Mouse (Mus musculus) brown adipose tissue, adult 24 weeks (tissue): ENCODE data around the gene Vwa3a. TPM values are rescaled to one million over a fixed set of nuclear protein-coding genes. Genes with fewer than 3 reads are reported as not detected.
A peak's percentile ranks its signal among the peaks of the same experiment; 100 is the strongest.

ENCODE experiments used
- H3K27ac ChIP-seq: fragments of 200-500 bp; replicated peaks from 2 replicates; pipeline ENCODE4 v1.5.1; 2012; ENCODE audit warnings: low read depth, mild to moderate bottlenecking, low read length
- H3K4me1 ChIP-seq: fragments of 200-500 bp; 2 replicates; pipeline ENCODE4 v1.6.1; 2012; ENCODE audit warnings: low read length, mixed read lengths; ENCODE audit not compliant: control insufficient read depth, insufficient read depth, insufficient read length
- H3K4me3 ChIP-seq: fragments of 200-500 bp; 2 replicates; pipeline ENCODE4 v1.5.1; 2012; ENCODE audit warnings: low read depth, mild to moderate bottlenecking, low read length, moderate library complexity; ENCODE audit not compliant: insufficient read depth
- polyA plus RNA-seq: library from polyadenylated mRNA; stranded (reverse); fragments of >200 nt; gene quantifications from 2 replicates; pipeline ENCODE4 v1.2.4, GENCODE M21; 2012; ENCODE audit not compliant: missing spikeins, insufficient read depth, insufficient read length

Gene Vwa3a
- polyA plus RNA-seq, 1 experiment, result 1.7 TPM

DNA sequence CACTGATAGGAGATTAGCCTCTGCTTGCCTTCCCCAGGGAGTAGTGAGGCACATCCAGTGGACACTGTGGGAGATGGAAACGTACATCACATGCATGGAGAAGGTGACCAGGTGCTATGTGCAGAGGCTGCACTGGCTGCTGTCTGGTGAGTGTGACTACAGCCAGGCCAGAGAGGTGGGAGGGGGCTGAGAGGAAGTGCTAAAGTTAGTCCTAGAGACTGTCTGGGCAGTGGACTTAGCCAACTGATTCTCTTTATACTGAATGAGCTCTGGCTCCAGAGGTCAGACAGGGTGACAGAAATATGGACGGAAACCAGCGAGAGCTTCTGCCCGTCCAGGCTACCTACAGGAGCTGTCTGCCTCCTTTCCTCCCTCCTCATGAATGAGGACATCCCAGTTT, 56.4 kb downstream of the Vwa3a start:
- Histone ChIP-seq H3K4me3 (no peak overlapping the region), H3K4me1 (no peaks in the 10 kb centered on the region), H3K27ac (no peak overlapping the region)

DNA sequence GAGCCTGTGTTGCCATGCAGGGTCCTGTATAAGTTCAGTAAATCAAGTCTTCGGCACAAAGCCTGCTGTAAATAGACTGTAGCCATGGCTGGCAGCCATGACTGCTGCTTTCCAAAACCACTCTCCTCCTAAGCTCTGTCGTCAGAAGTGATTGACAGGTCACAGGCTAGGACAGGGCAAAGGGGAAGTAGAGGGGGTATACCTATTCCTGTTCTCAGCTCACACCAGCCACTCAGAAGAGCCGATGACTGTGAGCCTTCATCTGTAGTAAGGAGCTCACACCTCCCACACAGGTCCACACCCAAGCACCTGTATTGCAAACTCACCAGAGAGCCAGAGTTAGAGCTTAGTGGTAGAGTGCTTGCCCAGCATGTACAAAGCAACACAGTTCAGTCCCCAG, 57.3 kb downstream of the Vwa3a start:
- Histone ChIP-seq H3K27ac (no peak overlapping the region), H3K4me3 (no peak overlapping the region), H3K4me1 (no peaks in the 10 kb centered on the region)

DNA sequence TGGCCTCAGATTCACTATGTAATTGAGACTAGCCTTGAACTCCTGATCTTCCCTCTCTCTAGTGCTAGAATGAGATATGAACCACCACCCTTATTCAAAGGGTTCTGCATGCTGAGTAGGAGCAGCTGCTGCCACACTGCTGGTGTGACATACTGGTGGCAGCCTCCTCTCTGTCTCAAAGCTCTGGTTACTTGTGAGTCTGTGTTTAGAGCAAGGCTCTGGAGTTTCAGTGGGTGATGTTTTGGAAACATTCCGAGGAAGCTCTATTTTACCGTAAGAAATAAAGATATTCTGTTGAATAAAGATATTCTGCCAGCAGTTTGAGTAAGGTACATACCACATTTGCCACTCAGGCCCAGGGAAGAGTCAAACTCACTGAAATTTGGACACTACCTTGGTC, 64.2 kb downstream of the Vwa3a start:
- no peaks in the 10 kb centered on the region for H3K4me1 ChIP-seq
- H3K27ac ChIP-seq, result no peak overlapping the region

DNA sequence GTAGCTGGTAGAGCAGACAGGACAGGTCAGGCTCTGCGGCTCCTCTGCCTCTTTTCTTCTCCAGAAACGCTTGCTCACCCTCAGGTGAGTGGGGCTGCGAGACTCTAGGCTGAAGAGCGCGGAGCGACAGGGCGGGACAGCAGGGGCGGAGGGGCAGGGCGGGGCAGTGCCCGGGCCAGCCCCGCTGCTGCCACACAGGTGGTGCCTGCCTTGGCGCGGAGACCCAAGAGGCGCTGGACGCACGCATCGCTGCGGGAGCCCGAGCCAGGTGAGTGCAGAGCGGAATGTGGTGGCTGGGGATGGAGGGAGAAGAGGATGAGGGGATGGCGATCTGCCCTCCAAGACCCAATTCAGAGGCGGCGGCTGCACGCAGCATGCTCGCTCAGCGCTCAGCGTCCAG, 70.6 kb downstream of the Vwa3a start:
- H3K4me3 ChIP-seq, result no peak overlapping the region
- H3K4me1 ChIP-seq, result no peaks in the 10 kb centered on the region
- no peak overlapping the region for H3K27ac ChIP-seq

More for the DNA sequence above, 64.2 kb downstream of the Vwa3a start:
- H3K4me3 ChIP-seq, result no peak overlapping the region

DNA sequence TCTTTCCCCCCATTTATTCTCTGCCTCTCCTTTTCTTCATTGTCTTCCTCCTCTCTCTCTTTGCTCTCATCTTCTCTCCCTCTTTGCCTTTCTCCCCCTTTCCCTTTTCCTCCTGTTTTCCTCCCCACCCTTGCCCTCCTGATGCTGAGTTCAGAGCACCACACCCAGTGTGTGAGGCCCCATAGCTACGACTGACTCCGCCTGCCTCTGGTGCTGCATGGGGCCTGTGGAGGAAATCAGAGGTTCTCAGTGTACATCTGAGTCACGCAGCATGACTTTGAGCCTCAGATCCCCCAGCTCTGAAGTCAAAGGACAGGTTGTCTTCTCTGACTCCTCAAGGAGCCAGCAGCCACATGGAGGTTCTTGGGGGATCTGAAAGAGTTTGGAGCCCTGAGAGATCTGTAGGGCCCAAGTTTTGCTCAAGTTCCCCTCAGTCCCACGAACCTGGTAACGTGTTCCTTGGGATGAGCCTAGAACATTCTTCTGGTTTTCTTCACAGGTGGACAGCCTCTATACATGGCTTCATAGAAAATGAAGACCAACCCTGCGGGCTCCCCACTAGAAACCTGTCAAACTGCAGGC, 72.8 kb downstream of the Vwa3a start, which contains the start of gene Gm5737:
TSS of gene Gm5737 (plus strand) at position 532 of the 582 bp plus-strand sequence.
- Histone ChIP-seq H3K4me3 (no peak within 1 kb of the TSS), H3K4me1 (no peaks in the 10 kb centered on the region), H3K27ac (no peak within 1 kb of the TSS)

DNA sequence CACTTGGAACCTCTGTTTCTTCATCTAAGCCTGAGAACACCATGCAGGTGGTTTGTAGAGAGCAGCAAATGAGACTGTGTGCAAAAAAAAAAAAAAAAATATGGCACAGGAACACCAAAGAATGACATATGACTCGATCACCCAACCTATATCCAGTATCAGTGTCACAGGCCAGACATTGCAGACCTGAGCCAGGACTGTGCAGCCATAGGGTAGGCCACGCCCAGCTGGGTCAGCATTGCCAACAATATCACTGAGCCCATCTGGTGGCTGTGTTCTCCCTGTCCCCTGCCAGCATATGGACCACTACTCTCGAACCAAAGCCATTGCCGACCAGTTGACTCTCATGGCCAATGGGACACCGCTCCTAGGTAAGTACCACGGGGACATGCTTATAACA, 78.4 kb downstream of the Vwa3a start:
- H3K27ac ChIP-seq, result no peak overlapping the region
- H3K4me1 ChIP-seq, result no peaks in the 10 kb centered on the region; the same call in 1 of the 2 replicates
- H3K4me3 ChIP-seq, result no peak overlapping the region

DNA sequence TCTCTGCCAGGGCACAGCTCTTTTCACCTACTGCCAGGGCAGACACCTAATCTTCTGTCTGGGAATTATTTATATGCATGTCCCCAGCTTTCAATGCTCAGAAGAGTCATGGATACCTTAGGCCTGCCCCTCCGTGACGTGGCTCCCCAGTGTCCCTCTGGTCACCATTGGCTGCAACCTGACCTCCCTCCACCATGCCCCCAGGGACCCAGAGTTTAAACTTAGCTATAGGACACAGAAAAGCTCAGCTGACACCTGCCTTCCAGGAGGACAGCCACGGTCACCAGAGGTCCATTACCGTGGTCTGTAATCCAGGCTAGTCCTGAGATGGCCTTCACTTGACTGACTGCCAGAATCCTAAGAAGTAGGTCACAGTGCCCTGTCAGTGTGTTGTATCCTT, 80.3 kb downstream of the Vwa3a start:
- Histone ChIP-seq H3K27ac (peak overlapping the region; percentile 14; the same call in 1 of the 2 replicates), H3K4me1 (no peaks in the 10 kb centered on the region; the same call in 1 of the 2 replicates), H3K4me3 (no peak overlapping the region)

DNA sequence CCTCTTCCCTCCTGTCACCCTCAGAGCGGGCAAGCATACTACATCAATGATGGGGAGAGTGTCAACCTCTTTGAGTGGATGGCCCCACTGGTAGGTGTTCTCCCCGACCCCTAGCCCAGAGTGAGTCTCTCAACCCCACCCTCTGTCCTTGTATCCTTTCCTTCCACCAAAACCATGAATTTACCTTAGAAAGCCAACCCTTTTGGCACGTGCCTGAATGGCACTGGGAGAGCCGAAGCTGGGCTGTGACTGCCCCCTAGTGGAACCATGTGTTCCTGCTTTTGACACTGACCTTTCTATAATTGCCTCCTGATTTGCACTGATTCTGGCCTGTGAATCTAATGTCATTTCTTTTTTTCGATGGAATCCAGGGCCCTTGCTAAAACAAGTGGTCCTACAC, 84.1 kb downstream of the Vwa3a start:
- Histone ChIP-seq H3K27ac (no peak overlapping the region), H3K4me3 (no peak overlapping the region), H3K4me1 (no peaks in the 10 kb centered on the region; the same call in 1 of the 2 replicates)

DNA sequence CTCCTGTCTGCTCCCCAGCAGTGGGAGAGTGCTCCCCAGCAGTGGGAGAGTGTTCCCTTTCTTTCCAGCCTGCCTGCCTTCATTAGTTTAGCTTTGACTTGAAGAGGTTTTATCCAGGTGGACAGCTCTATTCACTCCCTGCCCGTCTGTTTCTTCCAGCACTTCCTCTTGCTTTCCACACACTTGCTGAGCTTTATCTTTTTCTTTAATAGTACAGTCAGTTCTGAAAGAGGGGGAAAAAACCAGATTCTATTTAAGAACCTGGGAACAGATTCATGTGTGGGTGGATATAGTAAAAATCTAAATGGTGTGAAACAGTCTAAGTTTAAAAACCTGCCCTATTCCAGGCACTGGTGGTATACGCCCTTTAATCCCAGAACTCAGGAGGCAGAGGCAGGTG, 86.0 kb downstream of the Vwa3a start:
- Histone ChIP-seq H3K4me3 (no peak overlapping the region), H3K4me1 (peaks cover 5% of the 10 kb centered on the region; the same call in 1 of the 2 replicates)

DNA sequence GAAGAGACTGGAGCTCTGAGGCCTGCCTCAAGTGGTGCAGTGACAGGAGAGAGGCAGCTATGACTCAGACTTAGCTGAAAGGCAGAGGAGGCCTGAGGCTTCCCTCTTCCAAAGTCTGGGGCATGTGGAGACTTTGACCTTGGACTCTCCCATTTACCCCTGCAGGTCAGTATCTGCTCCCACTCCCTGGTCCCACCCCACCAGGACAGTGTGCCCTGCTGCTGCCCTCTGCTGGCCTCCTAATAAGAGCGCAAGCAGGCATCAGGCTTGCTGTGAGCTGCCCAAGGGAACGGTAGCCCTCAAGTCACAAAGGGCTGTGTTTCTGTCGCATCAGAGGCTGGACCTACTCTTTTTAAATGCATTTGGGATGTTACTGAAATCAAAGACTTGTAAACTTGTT, 87.3 kb downstream of the Vwa3a start:
- Histone ChIP-seq H3K4me1 (peaks cover 6% of the 10 kb centered on the region; the same call in 1 of the 2 replicates), H3K4me3 (no peak overlapping the region), H3K27ac (no peak overlapping the region)

More for the DNA sequence above, 86.0 kb downstream of the Vwa3a start:
- H3K27ac ChIP-seq, result no peak overlapping the region

DNA sequence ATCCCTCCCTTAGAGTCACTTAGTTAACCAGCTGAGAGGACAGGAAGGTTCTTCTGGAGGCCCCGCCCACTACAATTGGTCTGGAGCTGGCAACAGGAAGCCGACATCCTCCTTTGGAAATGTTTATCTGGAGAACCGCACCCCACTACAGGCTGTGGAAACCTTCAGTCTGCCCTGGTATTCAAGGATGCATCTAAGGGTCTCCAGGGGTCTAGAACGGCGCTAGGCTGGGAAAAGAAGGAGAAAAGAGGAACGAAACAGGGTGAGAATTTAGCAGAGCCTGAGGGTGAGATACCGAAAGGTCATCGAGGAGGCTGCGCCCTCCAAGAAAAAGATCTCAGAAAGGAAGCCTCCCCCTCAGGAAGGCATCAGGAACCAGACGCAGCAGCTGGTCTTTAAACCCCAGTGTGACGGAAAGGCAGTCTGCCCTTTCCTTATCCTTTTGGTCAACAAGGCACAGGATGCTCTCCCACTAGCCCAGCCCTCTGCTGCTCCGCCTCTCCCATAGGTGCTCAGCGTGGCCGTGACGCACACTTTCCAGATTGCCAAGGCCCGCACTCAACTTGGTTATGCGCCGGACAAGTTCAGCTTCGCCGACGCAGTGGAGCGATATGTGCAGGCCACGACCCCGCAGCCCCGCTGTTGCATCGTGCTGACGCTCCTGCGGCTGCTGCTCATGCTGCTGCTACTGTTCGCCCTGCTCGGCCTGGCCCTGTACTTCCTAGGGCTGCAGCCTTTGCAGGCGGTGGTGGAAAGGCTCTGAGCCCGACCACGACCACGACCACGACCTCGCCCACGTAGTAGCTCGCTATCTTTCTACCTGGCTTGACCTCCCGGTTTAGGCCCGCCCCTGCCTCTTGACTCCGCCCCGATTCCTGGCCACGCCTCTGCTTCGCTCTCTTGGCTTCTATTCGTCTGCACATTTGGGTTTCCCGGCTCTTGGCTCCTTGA, 91.6 kb downstream of the Vwa3a start:
- Histone ChIP-seq H3K27ac (peak overlapping the region; percentile 83), H3K4me3 (peak overlapping the region; percentile 69), H3K4me1 (peaks cover 6% of the 10 kb centered on the region; the same call in 1 of the 2 replicates)

DNA sequence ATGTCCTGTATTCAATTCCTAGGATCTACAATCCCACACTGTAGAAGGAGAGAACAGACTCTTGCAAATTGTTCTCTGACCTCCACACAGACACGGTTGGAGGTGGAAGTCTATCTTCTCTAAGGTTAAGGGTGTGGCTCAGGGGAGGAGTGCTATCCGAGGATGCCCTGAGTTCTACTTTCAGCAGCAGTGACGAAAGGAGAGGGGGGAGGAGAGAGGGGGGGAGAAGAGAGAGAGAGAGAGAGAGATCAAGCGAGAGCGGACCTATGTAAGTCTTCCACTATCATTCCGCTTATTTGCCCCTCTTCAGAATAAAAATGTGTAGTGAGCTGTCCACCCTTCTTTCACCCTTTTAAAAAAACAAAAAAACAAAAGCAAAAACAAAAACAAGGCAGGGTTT, 95.3 kb downstream of the Vwa3a start:
- Histone ChIP-seq H3K27ac (no peak overlapping the region), H3K4me3 (peak overlapping the region; percentile 69)

DNA sequence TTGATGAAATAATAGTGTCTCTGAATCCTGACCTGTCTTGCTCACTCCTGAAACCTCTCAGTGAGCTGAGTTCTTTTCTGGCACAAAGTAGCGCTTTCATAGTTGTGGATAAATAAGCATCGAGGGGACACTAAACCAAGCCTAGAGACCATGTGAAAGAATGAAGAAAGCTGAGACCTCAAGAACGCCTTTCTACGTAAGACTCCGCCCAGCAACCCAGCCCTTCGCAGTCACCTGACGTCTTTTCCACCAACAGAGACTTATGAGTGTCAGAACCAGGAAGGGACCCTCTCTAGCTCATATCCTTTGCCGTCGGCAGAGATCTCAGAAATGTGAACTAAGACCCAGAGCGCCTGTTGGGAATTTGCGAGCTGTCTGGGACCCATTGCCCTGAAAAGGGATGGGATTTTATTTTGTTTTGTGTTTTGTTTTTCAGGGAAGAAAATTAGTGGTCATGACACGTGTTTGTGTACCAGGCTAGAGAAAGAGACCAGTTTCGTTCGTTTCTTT, 95.8 kb downstream of the Vwa3a start:
- H3K4me3 ChIP-seq, result peak overlapping the region; percentile 69
- H3K4me1 ChIP-seq, result peaks cover 3% of the 10 kb centered on the region; the same call in 1 of the 2 replicates
- peak overlapping the region; percentile 70 for H3K27ac ChIP-seq

More for the DNA sequence above, 95.3 kb downstream of the Vwa3a start:
- H3K4me1 ChIP-seq, result peaks cover 6% of the 10 kb centered on the region; the same call in 1 of the 2 replicates

DNA sequence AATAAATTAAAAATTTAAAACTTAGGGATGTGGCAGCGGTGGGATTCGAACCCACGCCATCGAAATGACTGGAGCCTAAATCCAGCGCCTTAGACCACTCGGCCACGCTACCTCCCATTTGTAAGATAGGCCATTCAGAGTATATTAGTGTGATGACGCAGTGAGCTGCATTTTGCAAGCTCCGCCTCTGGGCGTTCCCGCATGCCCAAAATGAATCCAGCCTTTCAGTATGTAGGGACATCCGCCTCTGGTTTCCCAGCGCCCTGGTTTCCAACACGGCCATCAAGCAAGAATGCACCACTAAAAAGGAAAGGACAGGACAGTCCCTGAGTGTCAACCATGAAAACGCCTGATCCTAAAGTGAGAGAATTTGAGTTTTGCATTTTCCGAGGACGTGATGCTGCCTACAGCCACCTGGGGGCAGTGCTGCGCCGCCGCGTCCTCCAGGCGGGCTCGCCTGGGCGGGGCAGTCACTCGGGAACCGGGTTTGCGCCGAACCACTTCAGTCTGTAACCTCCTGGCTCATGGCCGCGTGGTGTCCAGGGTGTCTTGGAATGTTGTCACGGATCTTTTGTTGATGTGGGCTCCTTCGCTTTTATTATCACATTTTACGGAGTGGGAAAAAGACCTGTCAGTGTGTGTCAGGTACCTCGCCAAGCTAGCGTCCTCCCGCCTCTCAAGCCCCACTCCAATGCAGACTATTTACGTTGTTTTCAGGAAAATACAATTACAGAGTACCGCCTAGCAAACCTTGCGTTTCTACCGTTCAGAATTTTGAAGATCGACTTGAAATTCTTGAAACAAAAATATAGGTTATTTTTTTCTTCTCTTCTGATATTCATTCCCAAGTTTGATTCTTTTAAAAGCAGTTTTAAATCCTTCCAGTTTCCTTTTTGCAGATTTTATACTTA, 96.6 kb downstream of the Vwa3a start:
- Histone ChIP-seq H3K4me1 (no peaks in the 10 kb centered on the region), H3K4me3 (peak overlapping the region; percentile 84), H3K27ac (peak overlapping the region; percentile 83)
